Mouse (Mus musculus) T-cell, adult 2 months (primary cell): ENCODE results near the gene Anapc4.

ENCODE experiments used
- DNase-seq: peaks from one replicate; pipeline ENCODE4 v3.0.0; 2022; ENCODE audit warnings: low spot score

Anapc4 gene

DNA sequence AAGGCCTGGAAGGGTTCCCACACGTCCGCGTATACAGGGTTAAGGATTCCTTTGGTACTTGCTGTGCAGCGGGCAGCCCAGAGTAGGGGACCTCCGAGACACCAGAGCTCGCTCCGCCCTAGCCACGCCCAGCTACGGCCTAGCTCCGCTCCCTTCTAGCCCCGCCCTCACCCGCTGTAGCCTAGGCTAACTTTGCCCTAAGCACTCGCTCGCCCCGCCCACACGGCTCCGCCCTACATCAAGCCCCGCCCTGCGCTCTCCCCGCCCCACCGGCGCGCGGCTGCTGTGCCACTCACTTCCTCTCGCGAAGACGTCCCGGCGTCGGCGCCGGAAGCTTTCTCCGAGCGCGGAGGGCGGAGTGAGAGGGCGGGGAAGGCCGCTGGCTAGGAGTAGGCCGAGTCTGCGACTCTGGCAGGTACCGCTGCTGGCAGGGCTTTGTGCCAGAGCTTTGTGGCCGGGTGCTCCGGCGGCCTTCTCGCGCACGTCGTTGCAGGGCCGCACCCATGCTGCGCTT, at the start of gene Anapc4:
TSS of gene Anapc4 (plus strand) at position 252 of the 514 bp plus-strand sequence.
- peak; percentile 100 for DNase-seq

DNA sequence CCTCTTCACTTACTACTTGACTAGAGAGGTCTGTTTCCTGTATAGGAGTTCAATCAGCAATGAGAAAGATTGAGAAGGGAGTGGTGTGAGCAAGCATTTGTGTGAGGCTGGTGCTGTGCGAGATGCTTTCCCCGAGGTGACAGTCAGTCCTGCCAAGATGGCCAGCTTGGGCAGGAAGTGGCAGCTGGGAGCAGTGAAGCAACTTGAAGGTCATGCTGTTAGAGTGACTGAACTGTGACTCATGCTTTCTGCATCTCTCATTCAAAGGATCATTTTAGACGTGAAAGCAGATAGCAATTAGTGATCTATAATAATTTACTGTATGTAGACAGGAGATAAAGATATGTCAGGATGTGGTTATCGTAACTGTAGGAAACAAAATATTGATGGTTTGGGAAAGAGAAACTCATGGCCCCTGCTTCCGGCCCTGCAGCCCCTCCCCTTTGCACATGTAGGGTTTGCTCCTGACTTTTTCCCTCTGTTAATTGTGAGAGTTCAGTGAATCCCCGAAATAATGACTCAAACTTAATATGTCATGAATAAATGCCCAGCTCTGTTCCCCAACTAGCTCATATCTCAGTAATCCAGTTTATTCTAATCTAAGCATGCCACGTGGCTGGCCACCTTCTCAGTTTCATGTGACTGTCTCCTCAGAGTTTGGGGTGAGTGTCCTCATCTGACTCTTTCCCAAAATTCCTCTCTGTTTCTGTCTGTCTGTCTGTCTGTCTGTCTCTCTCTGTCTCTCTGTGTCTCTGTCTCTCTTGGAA, 47.1 kb upstream of the Anapc4 start:
- DNase-seq, result no peak

- no peak for DNase-seq
Observed at GRCm38 (mm10) chr5:52793230-52793629, 40.6 kb upstream of the Anapc4 start.

DNA sequence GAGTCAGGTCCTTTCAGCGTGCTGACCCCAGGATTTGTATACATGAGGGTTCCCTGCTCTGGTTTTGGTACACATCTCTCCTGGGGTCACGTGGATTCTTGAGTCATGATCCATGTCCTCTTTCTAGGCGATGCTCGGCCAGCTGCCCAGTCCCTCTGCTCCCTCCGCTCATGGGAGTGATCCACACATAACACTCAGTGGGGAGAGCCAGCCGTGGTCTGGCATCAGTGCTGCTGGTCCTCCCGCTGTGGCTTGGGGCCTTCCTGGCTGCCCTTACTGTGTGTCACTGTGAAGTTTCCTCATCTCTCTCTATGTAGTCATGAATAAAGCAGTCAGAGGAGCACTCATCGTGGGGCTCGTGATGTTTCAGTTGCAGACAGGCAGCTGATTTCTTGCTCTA, 39.7 kb upstream of the Anapc4 start:
- no peak for DNase-seq

DNA sequence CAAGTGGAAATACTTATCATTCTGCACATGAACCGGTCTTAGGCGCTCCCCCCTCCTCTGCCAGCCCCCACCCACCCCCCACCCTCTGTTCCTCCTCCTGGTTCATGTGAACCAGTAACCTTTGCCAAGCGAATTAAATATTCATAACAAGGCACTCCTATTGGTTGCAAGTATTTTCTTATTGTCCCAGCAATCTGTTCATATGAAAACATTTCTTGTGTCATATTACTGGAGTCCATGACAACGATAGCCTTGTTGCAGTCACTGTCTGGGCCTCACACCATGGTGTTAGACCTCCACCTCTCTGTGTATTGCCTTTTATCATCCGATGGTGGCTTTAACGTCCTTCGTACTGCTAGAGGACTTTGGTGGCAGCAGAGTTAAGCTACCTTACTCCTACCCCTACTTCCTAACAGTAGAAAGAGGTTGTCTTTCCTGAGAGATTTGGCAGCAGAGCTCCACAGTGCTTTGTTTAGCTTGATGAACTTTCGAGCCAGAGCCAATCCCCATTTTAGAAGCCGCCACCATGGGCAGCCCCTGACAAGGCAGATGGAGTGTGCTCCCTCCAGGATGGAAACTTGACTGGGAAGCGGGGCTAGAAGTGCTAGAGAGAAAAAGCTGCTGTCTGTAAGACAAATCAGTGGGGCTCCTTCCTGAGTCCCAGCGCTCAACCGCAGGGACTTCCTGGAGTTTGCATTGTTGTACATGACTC, 34.4 kb upstream of the Anapc4 start:
- DNase-seq, result no peak

- no peak for DNase-seq
Observed at GRCm38 (mm10) chr5:52805801-52806200, 28.0 kb upstream of the Anapc4 start.

GRCm38 (mm10) chr5:52806349-52806748, 27.5 kb upstream of the Anapc4 start:
- DNase-seq, result no peak

GRCm38 (mm10) chr5:52807030-52807429, 26.8 kb upstream of the Anapc4 start:
- DNase-seq, result no peak

DNA sequence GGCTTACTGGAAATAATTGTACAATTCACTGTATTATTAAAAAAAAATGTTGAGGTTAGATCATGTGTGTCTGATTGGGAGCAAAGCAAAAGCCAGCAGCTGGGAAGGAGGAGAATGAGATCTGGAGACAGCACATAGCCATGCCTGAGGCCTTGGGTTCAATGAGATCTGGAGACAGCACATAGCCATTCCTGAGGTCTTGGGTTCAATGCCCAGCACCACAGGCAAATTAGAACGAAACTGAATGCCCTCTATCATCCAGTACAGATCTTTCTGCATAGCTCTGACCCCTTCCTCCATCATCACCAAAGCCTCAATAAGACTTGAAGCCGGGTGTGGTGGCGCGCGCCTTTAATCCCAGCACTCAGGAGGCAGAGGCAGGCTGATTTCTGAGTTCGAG, 23.4 kb upstream of the Anapc4 start:
- DNase-seq, result no peak

GRCm38 (mm10) chr5:52811056-52811455, 22.8 kb upstream of the Anapc4 start:
- no peak for DNase-seq

GRCm38 (mm10) chr5:52812456-52812855, 21.4 kb upstream of the Anapc4 start:
- DNase-seq, result no peak

DNA sequence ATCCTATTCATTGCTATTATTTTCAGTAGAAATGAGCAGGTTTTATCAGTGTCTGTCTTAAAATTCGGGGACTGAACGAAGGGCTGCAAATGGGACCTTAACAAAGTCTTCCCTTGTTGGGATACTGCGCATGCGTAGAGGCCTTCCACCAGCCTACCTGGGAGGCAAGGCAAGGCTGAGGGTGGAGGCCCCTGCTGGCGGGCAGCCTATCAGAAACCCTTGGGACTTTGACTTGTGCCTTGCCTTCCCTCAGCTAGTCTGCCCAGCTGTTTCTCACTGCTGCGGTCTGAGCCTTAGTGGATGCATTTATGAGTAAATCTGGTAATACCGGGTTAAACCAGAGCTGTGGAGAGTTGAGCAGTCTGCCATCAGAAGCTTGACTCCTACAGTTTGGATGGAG, 20.5 kb upstream of the Anapc4 start:
- no peak for DNase-seq

DNA sequence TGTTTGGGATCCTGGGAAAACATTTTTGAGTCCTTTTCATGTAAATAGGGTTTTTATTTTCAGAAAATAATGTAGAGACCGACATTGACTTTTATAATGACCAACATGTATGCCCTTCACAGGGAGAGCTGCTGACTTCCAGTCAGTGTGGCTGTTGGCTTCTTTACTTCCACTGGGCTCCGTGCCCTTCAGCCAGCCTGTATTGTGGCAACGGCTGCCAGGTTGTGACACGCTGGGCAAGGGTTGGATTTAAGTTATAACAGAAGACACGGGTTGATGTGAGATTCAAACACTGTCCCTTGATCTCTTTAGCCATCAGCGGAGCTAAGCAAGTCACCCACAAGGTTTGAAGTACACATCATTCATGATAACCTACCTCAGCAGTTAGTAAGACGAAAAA, 15.1 kb upstream of the Anapc4 start:
- DNase-seq, result no peak

DNA sequence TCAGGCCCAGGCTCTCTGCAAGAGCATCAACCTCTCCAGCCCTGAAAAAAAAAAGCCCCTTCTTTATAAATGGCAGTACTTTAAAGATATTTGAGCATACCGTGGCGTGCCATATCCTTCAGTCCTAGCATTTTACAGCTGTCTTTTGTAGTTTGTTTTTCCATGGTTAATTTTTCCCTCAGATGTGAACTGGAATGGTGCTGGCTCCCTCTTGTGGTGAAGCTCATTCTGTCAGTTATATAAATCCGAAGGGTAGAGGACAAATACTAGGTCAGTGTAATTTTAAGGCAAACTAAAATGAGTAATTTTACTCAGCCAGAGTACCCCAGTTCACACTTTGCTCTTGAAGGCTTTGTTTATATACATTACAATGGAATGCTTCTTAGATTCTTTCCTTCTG, 12.1 kb upstream of the Anapc4 start:
- DNase-seq, result no peak

GRCm38 (mm10) chr5:52827923-52828322, 5.9 kb upstream of the Anapc4 start:
- DNase-seq, result no peak

DNA sequence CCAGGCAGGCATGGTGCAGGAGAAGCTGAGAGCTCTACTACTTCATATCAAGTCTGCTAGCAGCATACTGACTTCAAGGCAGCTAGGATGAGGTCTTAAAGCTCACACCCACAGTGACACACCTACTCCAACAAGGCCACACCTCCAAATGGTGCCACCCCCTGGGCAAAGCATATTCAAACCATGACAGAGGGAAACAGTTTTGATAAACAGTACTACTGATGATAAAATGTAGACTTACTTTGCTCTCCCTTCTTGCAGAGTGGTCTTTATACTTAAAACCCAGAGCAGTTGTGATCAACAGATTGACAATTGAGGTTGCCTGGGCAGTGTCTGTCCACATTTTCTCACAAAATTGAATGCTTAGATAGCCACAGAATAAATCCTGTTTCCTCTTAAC, 807 bp upstream of the Anapc4 start:
- DNase-seq, result peak; percentile 45

GRCm38 (mm10) chr5:52834386-52834785, 574 bp downstream of the Anapc4 start:
- no peak for DNase-seq

DNA sequence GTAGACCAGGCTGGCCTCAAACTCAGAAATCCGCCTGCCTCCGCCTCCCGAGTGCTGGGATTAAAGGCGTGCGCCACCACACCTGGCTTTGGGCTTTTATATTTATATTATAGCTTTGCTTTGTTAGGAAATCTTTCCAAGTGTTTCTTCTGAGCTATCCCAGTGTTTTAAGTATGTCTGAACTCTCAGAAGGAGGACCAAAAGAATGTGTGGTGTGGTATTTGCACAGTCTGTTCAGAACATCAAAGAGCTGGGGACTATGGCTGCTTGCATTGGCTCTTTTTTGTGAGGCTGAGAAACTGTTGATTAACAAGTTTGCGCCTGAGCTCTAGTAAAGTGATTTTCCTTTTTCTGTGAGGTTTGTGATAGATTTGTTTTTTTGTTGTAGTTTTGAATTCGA, 10.5 kb downstream of the Anapc4 start:
- DNase-seq, result no peak

- DNase-seq, result no peak
Observed at GRCm38 (mm10) chr5:52855727-52856126, 21.9 kb downstream of the Anapc4 start.

DNA sequence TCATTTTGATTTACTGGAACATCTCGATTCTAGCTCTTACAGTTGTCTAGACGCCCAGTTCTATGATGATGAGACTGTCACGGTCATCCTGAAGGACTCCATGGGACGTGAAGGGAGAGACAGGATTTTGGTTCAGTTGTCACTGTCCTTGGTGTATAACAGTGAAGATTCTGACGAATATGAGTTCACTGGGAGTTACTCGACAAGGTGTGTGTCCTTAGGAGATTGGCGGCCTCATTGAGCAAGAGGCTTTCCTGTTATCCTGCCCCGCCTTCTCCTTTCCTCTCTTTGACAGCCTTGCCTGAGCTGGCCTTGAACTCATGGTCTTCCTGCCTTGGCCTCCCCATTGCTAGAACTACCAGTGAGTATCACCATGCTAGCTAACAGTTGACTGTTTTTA, 30.6 kb downstream of the Anapc4 start:
- no peak for DNase-seq

GRCm38 (mm10) chr5:52865825-52866224, 32.0 kb downstream of the Anapc4 start:
- DNase-seq, result no peak

- no peak for DNase-seq
Observed at GRCm38 (mm10) chr5:52866361-52867155, 32.7 kb downstream of the Anapc4 start.
